Mouse (Mus musculus) bone marrow macrophage, adult 2 months (primary cell): ENCODE measurements around the gene Arid4b. TPM values are rescaled to one million over a fixed set of nuclear protein-coding genes. Genes with fewer than 3 reads are reported as not detected.

Experiments used
- H3K27ac ChIP-seq: 2 replicates; pipeline ENCODE4 v1.5.1; 2012; ENCODE audit warnings: low read depth, low read length; ENCODE audit not compliant: insufficient read depth
- H3K4me1 ChIP-seq: 2 replicates; pipeline ENCODE4 v1.6.1; 2012; ENCODE audit warnings: low read length; ENCODE audit not compliant: control insufficient read depth, insufficient read depth
- H3K4me3 ChIP-seq: 2 replicates; pipeline ENCODE4 v1.5.1; 2012; ENCODE audit warnings: mild to moderate bottlenecking, low read length, moderate library complexity; ENCODE audit not compliant: insufficient read depth
- CTCF ChIP-seq: IDR thresholded peaks from 2 replicates; pipeline ENCODE4 v1.5.1; 2012; ENCODE audit warnings: low read depth, mild to moderate bottlenecking, low read length, moderate library complexity
- POLR2A ChIP-seq: IDR thresholded peaks from 2 replicates; pipeline ENCODE4 v1.6.1; 2012; ENCODE audit warnings: mild to moderate bottlenecking, low read depth, low read length, borderline replicate concordance
- polyA plus RNA-seq: library from polyadenylated mRNA; stranded (reverse); fragments of >200 nt; gene quantifications from 2 replicates; pipeline ENCODE4 v1.2.4, GENCODE M21; 2012; ENCODE audit not compliant: missing spikeins, insufficient read depth, insufficient read length

Gene Arid4b
- polyA plus RNA-seq, 1 experiment = 28.0 TPM

DNA sequence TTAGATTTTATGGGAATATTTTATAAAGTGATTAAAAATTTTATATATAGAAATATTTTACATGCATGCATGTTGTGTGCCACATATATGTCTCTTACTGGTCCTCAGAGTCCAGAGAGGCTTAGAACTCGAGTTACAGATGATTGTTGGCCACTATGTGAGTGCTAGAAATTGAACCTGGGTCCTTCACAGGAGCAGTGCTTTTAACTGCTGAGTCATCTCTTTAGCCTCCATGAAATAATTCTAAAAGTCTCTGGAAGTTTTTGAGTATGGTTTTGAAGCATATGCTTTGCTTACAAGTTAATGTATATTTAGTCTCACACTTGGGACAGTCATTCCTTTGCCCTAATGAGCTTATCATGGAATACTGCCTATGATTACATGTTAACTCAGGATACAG is 12.3 kb downstream of the Arid4b start:
- Histone ChIP-seq H3K4me3 (no peak overlapping the region), H3K4me1 (no peaks in the 10 kb centered on the region), H3K27ac (no peak overlapping the region)
- TF ChIP-seq POLR2A (no peak), CTCF (no peak)

DNA sequence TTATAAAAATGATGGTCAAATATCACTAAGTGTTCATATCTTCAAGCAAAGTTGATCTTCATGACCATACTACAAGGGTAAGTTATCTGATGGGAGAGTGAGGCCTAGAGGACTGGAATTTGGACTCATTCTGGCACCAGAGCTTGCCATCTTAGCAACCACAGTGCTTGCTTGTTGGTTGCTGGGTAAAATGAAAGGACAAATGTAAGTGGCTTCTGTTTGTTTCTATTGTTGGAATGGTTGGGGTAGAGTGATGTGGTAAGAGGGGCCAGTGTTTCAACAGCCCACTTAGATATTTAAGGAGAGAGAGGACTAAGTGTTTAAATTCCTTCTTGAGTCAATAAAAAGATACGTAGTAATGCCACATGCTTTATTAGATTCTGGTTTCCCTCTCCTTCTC is 25.6 kb downstream of the Arid4b start:
- H3K4me1 ChIP-seq = no peaks in the 10 kb centered on the region
- TF ChIP-seq CTCF = no peak
- TF ChIP-seq POLR2A = no peak
- H3K27ac ChIP-seq = no peak overlapping the region
- H3K4me3 ChIP-seq = no peak overlapping the region

DNA sequence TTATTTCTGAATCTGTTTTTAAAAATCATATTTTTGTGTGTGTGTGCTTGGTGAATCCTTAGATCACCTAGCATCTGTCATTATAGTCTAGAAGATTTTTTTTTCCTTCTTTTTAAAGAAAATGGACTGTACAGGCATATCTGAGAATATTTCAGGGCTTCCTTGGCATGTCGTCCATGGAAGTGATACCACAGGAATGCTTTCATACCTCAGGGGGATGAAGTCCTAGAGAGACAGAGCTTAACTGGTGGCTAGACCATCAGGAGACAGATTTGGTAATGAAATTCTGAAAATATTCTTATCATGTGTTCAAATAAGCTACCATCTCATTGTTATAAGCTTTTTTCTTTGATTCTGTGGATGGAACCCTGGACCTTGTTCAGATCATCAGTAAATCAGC is 40.0 kb downstream of the Arid4b start:
- H3K27ac ChIP-seq = no peak overlapping the region

DNA sequence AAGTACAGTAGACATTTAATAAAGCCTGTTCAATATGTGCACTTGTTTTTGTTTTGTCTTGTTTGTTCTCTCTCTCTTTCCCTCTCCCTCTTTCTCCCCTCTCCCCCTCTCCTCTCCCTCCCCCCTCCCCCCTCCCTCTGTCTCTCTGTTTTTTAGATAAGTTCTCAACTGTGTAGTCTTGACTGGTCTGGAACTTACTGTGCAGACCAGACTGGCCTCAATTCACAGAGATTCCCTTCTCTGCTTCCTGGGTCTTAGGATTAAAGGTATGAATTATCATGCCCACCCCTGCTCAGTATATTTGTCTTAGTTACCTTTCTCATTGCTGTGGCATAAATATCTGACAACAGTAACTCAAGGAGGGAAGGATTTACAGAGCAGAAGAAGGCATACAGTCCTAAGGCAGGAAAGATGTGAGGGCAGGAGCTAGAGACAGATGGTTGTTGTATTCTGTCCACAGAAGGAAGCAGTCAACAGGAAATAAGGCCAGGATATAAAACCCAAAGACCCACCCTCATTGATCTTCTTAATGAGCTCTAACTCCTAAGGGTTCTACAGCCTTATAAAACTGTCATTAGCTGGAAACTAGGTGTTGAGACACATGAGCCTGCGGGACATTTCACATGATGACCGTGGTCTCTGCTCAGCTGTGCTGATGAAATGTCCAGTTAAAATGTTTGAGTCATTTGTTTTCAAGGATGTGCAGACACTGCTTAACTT is 47.3 kb downstream of the Arid4b start:
- TF ChIP-seq POLR2A (no peak), CTCF (no peak)
- H3K27ac ChIP-seq = no peak overlapping the region
- no peak overlapping the region for H3K4me3 ChIP-seq
- no peaks in the 10 kb centered on the region for H3K4me1 ChIP-seq

More for the DNA sequence above, 40.0 kb downstream of the Arid4b start:
- TF ChIP-seq CTCF (no peak), POLR2A (no peak)
- Histone ChIP-seq H3K4me1 (no peaks in the 10 kb centered on the region), H3K4me3 (no peak overlapping the region)

DNA sequence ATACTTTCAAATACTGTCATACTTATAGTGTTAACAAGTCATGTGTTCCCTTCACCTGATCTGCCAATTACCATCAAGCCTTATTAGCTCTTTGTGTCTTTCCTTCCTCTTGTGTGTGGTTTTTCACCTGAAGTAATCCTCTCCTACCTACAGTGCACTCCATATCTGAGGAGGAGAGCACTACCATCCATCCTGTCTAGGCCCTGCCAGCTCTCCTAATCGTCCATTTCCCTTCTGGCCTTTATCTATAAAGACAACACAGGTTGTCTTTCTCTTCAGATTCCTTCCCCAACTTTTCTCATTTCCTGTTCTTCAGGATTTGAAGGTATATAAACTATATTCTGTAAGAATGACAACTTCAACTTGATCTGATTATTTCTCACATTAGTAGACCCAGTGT is 48.1 kb downstream of the Arid4b start:
- no peak for TF ChIP-seq CTCF
- no peak for TF ChIP-seq POLR2A
- Histone ChIP-seq H3K27ac (no peak overlapping the region), H3K4me3 (no peak overlapping the region), H3K4me1 (no peaks in the 10 kb centered on the region)

DNA sequence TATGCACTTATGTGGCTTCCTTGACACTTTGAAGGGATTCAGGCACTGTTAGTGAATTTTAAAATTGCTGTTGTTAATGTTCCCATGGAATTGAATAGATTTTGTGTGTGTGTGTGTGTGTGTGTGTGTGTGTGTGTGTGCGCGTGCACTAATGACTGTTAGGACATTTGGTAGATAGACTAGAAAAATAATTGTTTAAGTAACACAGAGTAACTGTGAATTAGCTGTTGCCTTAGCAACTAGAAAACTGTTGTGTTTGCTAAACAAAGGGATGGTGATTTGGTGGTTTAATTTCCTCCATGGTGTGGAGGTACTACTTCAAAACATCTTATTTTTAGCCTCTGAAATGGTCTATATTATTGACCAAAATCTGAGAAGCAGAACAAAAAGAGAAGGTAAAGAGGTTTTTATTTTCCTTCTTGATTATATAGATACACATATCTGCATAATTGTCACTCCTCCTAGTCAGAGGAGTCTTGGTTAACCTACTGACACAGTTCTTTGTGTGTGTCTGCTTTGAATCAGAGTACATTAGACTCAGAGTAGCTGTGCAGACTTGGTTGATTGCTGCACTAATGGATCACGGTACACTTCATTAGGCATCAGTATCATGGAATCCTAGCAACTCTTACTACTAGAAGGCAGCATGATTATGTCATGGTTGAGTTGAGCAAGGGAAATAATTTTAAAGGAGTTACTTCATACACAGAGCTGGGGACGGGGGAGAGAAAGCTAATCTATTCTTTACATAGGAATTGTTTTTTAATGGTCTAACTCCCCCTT is 50.9 kb downstream of the Arid4b start:
- TF ChIP-seq POLR2A (no peak), CTCF (no peak)
- H3K27ac ChIP-seq = no peak overlapping the region
- H3K4me1 ChIP-seq = no peaks in the 10 kb centered on the region
- H3K4me3 ChIP-seq = no peak overlapping the region

DNA sequence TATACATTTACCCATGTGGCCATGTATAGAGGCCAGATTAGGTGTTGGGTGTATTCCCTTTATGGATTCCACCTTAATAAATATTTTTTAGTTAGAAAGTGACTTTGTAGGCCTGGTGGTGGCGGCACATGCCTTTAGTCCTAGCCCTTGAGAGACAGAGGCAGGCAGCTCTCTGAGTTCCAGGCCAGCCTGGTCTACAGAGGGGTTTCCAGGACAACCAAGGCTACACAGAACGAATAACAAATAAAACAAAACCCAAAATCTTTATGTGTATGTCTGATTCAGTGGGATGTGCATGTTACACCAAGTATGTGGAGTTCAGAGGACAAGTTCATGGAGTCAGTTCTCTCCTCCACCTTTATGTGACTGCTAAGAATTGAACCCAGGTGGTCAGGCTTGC is 52.8 kb downstream of the Arid4b start:
- no peak for TF ChIP-seq POLR2A
- no peak for TF ChIP-seq CTCF
- H3K27ac ChIP-seq = no peak overlapping the region
- no peaks in the 10 kb centered on the region for H3K4me1 ChIP-seq
- no peak overlapping the region for H3K4me3 ChIP-seq

DNA sequence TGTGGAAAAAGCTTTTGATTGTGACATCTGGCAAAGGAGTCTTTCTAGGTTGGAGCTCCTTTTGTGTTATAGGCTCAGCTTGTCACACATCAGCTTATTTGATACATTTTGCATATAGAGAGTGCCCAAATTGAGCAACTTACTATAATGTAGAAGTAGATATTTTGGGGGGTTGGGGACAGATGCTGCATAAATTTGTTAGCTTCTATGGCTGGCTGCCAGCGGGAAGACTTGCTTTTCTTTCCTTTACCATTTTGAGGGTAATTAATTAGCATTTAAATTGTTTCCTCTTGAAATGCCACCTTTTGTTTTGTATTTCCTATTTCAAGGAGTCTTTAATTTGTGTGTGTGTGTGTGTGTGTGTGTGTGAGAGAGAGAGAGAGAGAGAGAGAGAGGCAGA is 68.6 kb downstream of the Arid4b start:
- no peaks in the 10 kb centered on the region for H3K4me1 ChIP-seq
- no peak overlapping the region for H3K27ac ChIP-seq
- TF ChIP-seq POLR2A (no peak), CTCF (no peak)
- no peak overlapping the region for H3K4me3 ChIP-seq

DNA sequence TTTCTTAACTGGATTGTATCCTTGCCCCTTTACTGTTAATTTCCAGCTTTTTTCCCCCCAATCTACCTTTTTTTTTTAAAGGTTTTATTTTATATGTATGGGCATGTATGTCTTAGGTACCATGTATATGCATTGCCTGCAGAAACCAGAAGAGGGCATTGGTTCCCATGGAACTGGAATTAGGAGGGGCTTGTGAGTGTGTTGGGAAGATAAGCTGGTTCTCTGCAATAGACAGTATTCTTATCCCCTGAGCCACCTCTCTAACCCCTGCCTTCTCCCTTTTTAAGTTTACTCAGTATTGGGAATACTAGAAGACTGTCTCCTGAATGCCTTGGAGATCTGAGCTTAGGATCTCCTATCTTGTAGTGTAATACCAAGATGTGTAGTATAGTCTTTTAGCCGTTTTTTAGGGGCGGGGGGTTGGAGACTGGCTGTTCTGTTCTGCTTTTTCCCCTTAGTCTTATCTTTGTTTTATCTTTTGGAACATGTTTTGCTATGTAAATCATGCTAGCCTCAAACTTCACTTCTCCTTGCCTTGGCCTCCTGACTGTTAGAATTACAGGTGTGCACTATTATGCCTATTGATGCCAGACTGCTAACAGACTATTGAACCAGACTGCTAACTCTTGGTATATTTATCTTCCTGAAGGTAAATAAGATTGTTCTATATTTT is 79.4 kb downstream of the Arid4b start:
- TF ChIP-seq CTCF = no peak
- TF ChIP-seq POLR2A = no peak
- Histone ChIP-seq H3K27ac (no peak overlapping the region), H3K4me1 (no peaks in the 10 kb centered on the region), H3K4me3 (no peak overlapping the region)

DNA sequence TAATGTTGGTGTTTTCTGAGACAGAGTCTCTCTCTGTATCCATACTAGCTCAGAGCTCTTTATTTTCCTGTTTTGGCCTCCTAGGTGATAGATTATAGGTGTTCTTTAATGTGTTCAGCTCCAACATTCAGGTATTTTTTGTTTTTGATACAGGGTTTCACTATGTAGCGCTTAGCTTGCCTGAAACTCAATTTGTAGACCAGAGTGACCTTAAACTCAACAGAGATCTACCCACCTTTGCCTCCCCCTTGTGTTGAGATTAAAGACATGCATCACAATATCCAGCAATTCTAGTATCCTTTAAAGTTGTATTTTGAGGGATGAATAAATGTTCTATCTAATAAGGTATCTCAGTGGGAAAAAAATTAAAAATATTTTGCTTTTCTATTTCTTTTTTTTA is 115.0 kb downstream of the Arid4b start:
- Histone ChIP-seq H3K4me3 (no peak overlapping the region), H3K27ac (no peak overlapping the region), H3K4me1 (no peaks in the 10 kb centered on the region)
- TF ChIP-seq CTCF (no peak), POLR2A (no peak)
